Mouse (Mus musculus): ENCODE results near the gene Ubxn11.

The Ubxn11 gene

DNA sequence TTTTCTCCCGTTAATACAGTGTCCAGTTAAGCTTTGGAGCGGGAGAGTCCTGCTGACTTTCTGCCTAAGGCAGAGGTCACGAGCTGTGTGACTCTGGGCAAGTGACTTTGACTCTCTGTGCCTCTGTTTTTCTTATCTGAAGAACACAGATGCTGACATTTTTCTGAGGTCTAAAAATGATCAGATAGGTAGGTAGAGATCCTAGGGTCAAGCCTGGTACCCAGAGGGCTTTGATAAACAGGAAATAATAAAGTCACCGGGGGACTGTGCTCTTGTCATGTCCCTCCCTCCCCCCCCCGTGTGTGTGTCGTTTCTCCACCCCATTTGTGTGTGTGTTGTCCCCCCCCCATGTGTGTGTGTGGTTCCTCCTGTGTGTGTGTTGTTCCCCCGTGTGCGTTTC lies 39.8 kb upstream of the Ubxn11 start:
- peak overlapping the region; percentile 43 for H3K4me3 ChIP-seq (replicated peaks; ENCODE audit: low read length)
- no peaks in the 10 kb centered on the region for H3K9me3 ChIP-seq (ENCODE audit: low read length)
- peaks cover 89% of the 10 kb centered on the region for H3K4me1 ChIP-seq (replicated peaks; ENCODE audit: low read depth, low read length)
- no peaks in the 10 kb centered on the region for H3K36me3 ChIP-seq (ENCODE audit: insufficient read depth, low read length)
- TF ChIP-seq CTCF (conservative IDR thresholded peaks at IDR 0.05; ENCODE audit: low read length) = no peak
- peaks cover 26% of the 10 kb centered on the region for H3K27me3 ChIP-seq (ENCODE audit: insufficient read depth, low read length)

DNA sequence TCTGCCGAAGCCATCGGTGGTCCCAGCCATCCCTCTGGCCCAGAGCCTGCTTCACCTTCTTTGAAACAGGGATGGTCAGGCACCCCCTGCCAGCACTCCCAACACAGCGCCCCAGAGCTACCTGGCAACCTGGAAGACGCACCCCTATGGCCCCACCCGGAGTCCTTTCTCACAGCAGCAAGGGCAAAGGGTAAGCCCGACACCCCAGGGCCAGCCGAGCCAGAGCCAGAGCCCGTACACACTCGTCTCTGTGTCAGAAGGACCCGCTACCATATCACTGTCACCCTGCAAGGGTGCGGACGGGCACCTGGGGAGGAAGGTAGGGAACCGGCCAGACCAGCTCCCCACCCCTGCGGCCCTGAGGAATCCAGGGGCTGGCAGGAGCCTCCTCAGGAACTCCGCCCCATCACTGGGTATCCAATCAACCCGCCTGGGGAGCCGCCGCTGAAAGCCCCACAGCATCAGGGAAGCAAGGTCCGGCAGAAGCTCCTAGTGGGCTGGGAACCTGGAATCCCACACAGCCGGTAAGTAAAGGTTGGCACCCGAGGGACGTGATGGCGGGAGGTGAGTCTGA lies 36.9 kb upstream of the Ubxn11 start:
- Histone ChIP-seq H3K36me3 (ENCODE audit: insufficient read depth, low read length) (no peaks in the 10 kb centered on the region), H3K9me3 (ENCODE audit: low read length) (no peaks in the 10 kb centered on the region), H3K27me3 (ENCODE audit: insufficient read depth, low read length) (peaks cover 26% of the 10 kb centered on the region), H3K4me3 (replicated peaks; ENCODE audit: low read length) (peak overlapping the region; percentile 72), H3K4me1 (replicated peaks; ENCODE audit: low read depth, low read length) (peaks cover 83% of the 10 kb centered on the region)
- TF ChIP-seq NANOG (IDR thresholded peaks at IDR 0.05; ENCODE audit: borderline replicate concordance, low read length) (no peak), POU5F1 (IDR thresholded peaks at IDR 0.05; ENCODE audit: borderline replicate concordance, low read length) (no peak), CTCF (conservative IDR thresholded peaks at IDR 0.05; ENCODE audit: low read length) (no peak)

DNA sequence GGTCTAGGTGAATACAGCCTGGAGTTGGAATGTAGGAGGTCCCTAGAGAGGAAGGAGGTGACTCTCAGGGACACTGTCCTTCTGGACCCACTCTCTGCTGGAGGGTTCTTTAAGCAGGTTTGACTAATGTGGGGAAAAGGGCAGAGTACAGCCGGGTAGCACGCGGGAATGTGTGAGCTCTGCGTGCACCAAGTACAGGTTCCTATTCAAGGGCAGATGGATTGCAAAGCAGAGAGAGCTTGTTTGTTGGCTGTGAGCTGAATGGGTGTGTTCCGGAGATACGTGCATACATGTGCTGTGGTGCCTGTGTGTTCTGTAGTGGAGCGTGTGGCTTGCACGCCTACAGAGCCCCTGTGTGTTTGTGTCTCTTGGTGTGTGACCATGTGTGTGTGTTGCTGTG lies 35.0 kb upstream of the Ubxn11 start:
- H3K27me3 ChIP-seq (ENCODE audit: insufficient read depth, low read length) = peaks cover 33% of the 10 kb centered on the region
- no peak for TF ChIP-seq POU5F1 (IDR thresholded peaks at IDR 0.05; ENCODE audit: borderline replicate concordance, low read length)
- no peak for TF ChIP-seq NANOG (IDR thresholded peaks at IDR 0.05; ENCODE audit: borderline replicate concordance, low read length)
- TF ChIP-seq CTCF (conservative IDR thresholded peaks at IDR 0.05; ENCODE audit: low read length) = no peak
- no peaks in the 10 kb centered on the region for H3K9me3 ChIP-seq (ENCODE audit: low read length)
- H3K4me3 ChIP-seq (replicated peaks; ENCODE audit: low read length) = no peak overlapping the region
- H3K36me3 ChIP-seq (ENCODE audit: insufficient read depth, low read length) = no peaks in the 10 kb centered on the region
- H3K4me1 ChIP-seq (replicated peaks; ENCODE audit: low read depth, low read length) = peaks cover 75% of the 10 kb centered on the region

- Histone ChIP-seq H3K27me3 (ENCODE audit: insufficient read depth, low read length) (peaks cover 38% of the 10 kb centered on the region), H3K9me3 (ENCODE audit: low read length) (no peaks in the 10 kb centered on the region), H3K4me3 (replicated peaks; ENCODE audit: low read length) (0 out of 2 replicates have a peak overlapping the region, but pooled peaks have one; percentile 14), H3K4me1 (replicated peaks; ENCODE audit: low read depth, low read length) (peaks cover 78% of the 10 kb centered on the region), H3K36me3 (ENCODE audit: insufficient read depth, low read length) (no peaks in the 10 kb centered on the region)
- no peak for TF ChIP-seq NANOG (IDR thresholded peaks at IDR 0.05; ENCODE audit: borderline replicate concordance, low read length)
- no peak for TF ChIP-seq CTCF (conservative IDR thresholded peaks at IDR 0.05; ENCODE audit: low read length)
- no peak for TF ChIP-seq POU5F1 (IDR thresholded peaks at IDR 0.05; ENCODE audit: borderline replicate concordance, low read length)
These were observed 34.4 kb upstream of the Ubxn11 start for GRCm38 (mm10) chr4:134067833-134068544.

DNA sequence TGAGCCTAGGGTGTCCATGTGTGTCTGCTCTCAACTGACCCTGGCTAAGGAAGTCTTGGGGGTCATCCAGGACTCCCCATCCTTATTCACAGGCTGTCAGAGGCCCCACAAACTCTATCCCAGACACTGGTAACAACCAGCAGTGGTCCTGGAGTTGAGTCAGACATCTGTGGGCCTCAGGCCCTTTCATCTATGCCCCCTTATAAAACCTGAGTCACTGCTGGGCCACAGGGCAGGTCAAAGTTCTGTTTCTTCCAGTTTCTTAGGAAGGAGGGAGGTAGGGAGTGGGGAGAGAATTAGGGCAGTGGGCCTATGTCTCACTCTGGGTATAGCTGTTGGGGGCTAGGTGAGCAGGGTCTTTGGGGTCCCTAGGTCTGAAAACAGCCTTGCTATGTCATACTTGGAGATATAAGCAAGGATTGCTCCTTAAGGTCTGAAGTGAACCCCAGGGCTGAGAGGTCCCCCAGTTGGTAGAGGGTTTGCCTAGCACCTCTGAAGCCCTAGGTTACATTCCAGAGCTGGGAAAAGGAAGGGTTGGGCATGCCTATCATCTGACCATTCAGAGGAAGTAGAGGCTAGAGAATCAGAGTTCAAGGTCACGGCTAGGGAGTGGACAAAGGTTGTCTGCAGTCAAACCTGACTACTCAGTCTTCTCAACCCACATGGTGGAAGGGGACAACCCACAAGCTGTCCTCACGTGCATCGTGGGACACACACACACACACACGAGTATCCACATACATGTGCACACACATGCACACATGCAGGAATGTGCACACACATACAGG lies 33.4 kb upstream of the Ubxn11 start:
- H3K36me3 ChIP-seq (ENCODE audit: insufficient read depth, low read length) = no peaks in the 10 kb centered on the region
- peak overlapping the region; percentile 14; the same call in 1 of the 2 replicates for H3K4me3 ChIP-seq (replicated peaks; ENCODE audit: low read length)
- H3K9me3 ChIP-seq (ENCODE audit: low read length) = no peaks in the 10 kb centered on the region
- peaks cover 48% of the 10 kb centered on the region for H3K27me3 ChIP-seq (ENCODE audit: insufficient read depth, low read length)
- peaks cover 78% of the 10 kb centered on the region for H3K4me1 ChIP-seq (replicated peaks; ENCODE audit: low read depth, low read length)
- no peak for TF ChIP-seq NANOG (IDR thresholded peaks at IDR 0.05; ENCODE audit: borderline replicate concordance, low read length)
- no peak for TF ChIP-seq CTCF (conservative IDR thresholded peaks at IDR 0.05; ENCODE audit: low read length)
- TF ChIP-seq POU5F1 (IDR thresholded peaks at IDR 0.05; ENCODE audit: borderline replicate concordance, low read length) = no peak

DNA sequence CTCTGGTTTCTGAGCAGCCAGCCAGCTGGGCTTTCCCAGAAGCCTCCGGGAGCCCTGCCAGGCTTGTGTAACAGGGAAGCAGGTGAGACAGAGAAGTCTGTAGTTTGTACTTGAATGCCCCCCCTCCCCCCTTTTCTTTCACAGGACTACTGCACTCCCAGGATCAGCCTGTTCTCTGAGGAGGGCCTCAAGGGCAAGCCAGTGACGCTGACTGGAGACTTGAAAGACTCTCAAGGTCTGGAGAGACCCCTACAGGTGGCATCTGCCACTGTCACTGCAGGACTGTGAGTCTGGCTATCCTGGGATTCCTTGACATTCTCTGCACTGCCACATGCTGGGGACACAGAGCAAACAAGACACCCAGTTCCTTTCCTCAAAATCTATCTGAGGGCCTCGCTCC lies 23.7 kb upstream of the Ubxn11 start:
- no peak for TF ChIP-seq POU5F1 (IDR thresholded peaks at IDR 0.05; ENCODE audit: borderline replicate concordance, low read length)
- no peak for TF ChIP-seq NANOG (IDR thresholded peaks at IDR 0.05; ENCODE audit: borderline replicate concordance, low read length)
- peak; percentile 26 for TF ChIP-seq CTCF (conservative IDR thresholded peaks at IDR 0.05; ENCODE audit: low read length)
- no peak overlapping the region for H3K4me3 ChIP-seq (replicated peaks; ENCODE audit: low read length)
- peaks cover 71% of the 10 kb centered on the region for H3K4me1 ChIP-seq (replicated peaks; ENCODE audit: low read depth, low read length)

DNA sequence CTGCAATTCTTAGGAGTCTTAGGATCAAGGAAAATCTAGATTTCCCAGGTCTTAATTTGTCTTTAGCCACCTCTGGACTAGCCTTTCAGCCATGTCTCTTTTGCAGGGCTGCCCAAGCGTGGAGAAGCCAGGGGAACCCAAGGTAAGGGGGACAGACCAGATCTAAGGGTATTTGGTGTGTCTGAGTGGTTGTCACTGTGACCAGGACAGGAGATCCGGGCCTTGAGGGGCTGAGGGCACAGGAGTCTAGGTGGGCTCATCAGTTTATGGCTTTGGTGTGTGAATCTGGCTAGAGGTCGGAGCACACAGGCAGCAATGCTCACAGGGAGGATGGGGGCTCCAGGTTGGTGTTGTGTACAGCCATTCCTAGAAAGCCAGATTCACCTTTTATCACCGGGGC lies 21.7 kb upstream of the Ubxn11 start:
- H3K4me1 ChIP-seq (replicated peaks; ENCODE audit: low read depth, low read length) = peaks cover 54% of the 10 kb centered on the region
- peak overlapping the region; percentile 79 for H3K4me3 ChIP-seq (replicated peaks; ENCODE audit: low read length)
- H3K36me3 ChIP-seq (ENCODE audit: insufficient read depth, low read length) = no peaks in the 10 kb centered on the region
- TF ChIP-seq CTCF (conservative IDR thresholded peaks at IDR 0.05; ENCODE audit: low read length) (no peak), POU5F1 (IDR thresholded peaks at IDR 0.05; ENCODE audit: borderline replicate concordance, low read length) (no peak), NANOG (IDR thresholded peaks at IDR 0.05; ENCODE audit: borderline replicate concordance, low read length) (no peak)
- H3K9me3 ChIP-seq (ENCODE audit: low read length) = no peaks in the 10 kb centered on the region
- H3K27me3 ChIP-seq (ENCODE audit: insufficient read depth, low read length) = 0 out of 2 replicates have a peak, but pooled peaks cover 4% of the 10 kb centered on the region

More for the DNA sequence above, 23.7 kb upstream of the Ubxn11 start:
- Histone ChIP-seq H3K36me3 (ENCODE audit: insufficient read depth, low read length) (no peaks in the 10 kb centered on the region), H3K27me3 (ENCODE audit: insufficient read depth, low read length) (peaks cover 18% of the 10 kb centered on the region), H3K9me3 (ENCODE audit: low read length) (no peaks in the 10 kb centered on the region)

DNA sequence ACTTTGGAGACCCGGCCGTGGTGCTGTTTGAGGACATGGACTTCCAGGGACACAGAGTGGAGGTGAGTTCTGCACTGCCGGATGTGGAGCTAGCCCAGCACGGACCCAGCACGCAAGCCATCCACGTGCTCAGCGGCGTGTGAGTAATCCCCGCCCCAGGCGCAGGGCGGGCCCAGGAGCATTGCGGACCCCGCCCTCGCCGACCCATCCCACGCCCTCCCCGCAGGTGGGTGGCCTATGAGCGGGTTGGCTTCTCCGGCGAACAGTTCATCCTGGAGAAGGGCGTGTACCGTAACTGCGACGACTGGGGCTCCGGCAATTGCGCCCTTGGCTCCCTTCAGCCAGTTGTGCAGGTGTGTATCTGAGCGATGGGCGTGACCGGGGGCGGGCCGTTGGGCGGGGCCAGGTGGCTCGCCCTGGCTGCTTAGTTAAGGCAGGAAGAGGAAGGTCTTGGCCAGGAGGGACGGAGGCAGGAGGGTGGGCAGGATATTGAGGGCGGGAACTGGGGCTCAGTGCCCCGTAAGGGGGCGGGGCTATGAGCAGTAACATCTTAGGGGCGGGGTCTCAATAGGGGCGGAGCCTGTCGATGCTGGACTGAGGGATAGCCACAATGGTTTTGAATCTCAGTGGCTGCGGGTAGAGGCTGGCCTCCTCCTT lies 20.5 kb upstream of the Ubxn11 start:
- Histone ChIP-seq H3K4me3 (replicated peaks; ENCODE audit: low read length) (peak overlapping the region; percentile 79), H3K9me3 (ENCODE audit: low read length) (no peaks in the 10 kb centered on the region), H3K36me3 (ENCODE audit: insufficient read depth, low read length) (peaks cover 6% of the 10 kb centered on the region), H3K27me3 (ENCODE audit: insufficient read depth, low read length) (0 out of 2 replicates have a peak, but pooled peaks cover 4% of the 10 kb centered on the region), H3K4me1 (replicated peaks; ENCODE audit: low read depth, low read length) (peaks cover 53% of the 10 kb centered on the region)
- TF ChIP-seq CTCF (conservative IDR thresholded peaks at IDR 0.05; ENCODE audit: low read length) (no peak), POU5F1 (IDR thresholded peaks at IDR 0.05; ENCODE audit: borderline replicate concordance, low read length) (no peak)
